ENCODE assay signal across 11 mouse cellular contexts in genomic region chr9:55543336-55543702, GRCm38 (mm10). TPM values are rescaled to one million over a fixed set of nuclear protein-coding genes. Genes with fewer than 3 reads are reported as not detected.
DNase-seq lines count a peak whose midpoint lies in the region; ATAC-seq and TF ChIP-seq lines count a peak whose summit lies in the region.
"Had no signal": no experiment of that assay in that cellular context is flagged by ENCODE, and none has a peak within 500 bp of the region (broad histone marks: within the 10 kb centered on the region; RNA-seq: fewer than 3 reads in every experiment).

No protein-coding gene starts in this region.

- ATAC-seq in hindbrain, postnatal 0 days: no peak
- ATAC-seq in intestine, embryonic 16.5 days: no peak
- ATAC-seq in stomach, postnatal 0 days (ENCODE audit: low FRiP score, low TSS enrichment): no peak

- no peak for TF ChIP-seq POLR2A in thymus, adult 2 months (IDR thresholded peaks at IDR 0.05; ENCODE audit: control insufficient read depth, extremely low read depth, insufficient read depth, low read length, poor library complexity)

- H3K27ac ChIP-seq in hindbrain, embryonic 10.5 days: no peak overlapping the region
- H3K27ac ChIP-seq in hindbrain, postnatal 0 days: no peak overlapping the region
- H3K27ac ChIP-seq in thymus, adult 2 months (ENCODE audit: control insufficient read depth, insufficient read depth, low read length): no peak overlapping the region
- H3K27ac ChIP-seq in intestine, embryonic 16.5 days (ENCODE audit: low read length): no peak overlapping the region
- H3K27ac ChIP-seq in stomach, postnatal 0 days (replicated peaks): no peak overlapping the region

- peaks cover 74% of the 10 kb centered on the region for H3K4me1 ChIP-seq in hindbrain, embryonic 10.5 days (replicated peaks)
- H3K4me1 ChIP-seq in hindbrain, postnatal 0 days (ENCODE audit: insufficient read depth, low read length): no peaks in the 10 kb centered on the region; the same call in 1 of the 2 replicates
- peaks cover 21% of the 10 kb centered on the region for H3K4me1 ChIP-seq in thymus, adult 2 months (replicated peaks; ENCODE audit: control insufficient read depth, insufficient read depth, low read length)
- H3K4me1 ChIP-seq in intestine, embryonic 16.5 days (ENCODE audit: control insufficient read depth, insufficient read depth, low read length): peaks cover 32% of the 10 kb centered on the region
- peaks cover 3% of the 10 kb centered on the region; the same call in 1 of the 2 replicates for H3K4me1 ChIP-seq in stomach, postnatal 0 days (replicated peaks; ENCODE audit: control insufficient read depth, insufficient read depth)

- peaks cover 100% of the 10 kb centered on the region for H3K27me3 ChIP-seq in hindbrain, embryonic 10.5 days (ENCODE audit: insufficient read depth, poor library complexity, severe bottlenecking)
- H3K27me3 ChIP-seq in hindbrain, postnatal 0 days (ENCODE audit: insufficient read depth, low read length): peaks cover 67% of the 10 kb centered on the region
- peaks cover 64% of the 10 kb centered on the region for H3K27me3 ChIP-seq in thymus, adult 2 months (ENCODE audit: control insufficient read depth, insufficient read depth, low read length)
- H3K27me3 ChIP-seq in intestine, embryonic 16.5 days (replicated peaks; ENCODE audit: control insufficient read depth, insufficient read depth, low read length): peaks cover 51% of the 10 kb centered on the region
- H3K27me3 ChIP-seq in stomach, postnatal 0 days (ENCODE audit: control insufficient read depth, insufficient read depth, low read length): peaks cover 3% of the 10 kb centered on the region; the same call in 1 of the 2 replicates

- H3K4me2 ChIP-seq in hindbrain, postnatal 0 days (ENCODE audit: low read depth, low read length): no peak overlapping the region
- H3K4me2 ChIP-seq in intestine, embryonic 16.5 days (ENCODE audit: low read depth, low read length): peak overlapping the region; percentile 77
- peak overlapping the region; percentile 74 for H3K4me2 ChIP-seq in stomach, postnatal 0 days (replicated peaks; ENCODE audit: low read depth)

- TF ChIP-seq CTCF in hindbrain, postnatal 0 days (IDR thresholded peaks at IDR 0.05; ENCODE audit: low read depth): no peak
- no peak for TF ChIP-seq CTCF in thymus, adult 2 months (IDR thresholded peaks at IDR 0.05; ENCODE audit: borderline replicate concordance, control insufficient read depth, extremely low read depth, insufficient read depth, low read length, poor library complexity)
- TF ChIP-seq CTCF in stomach, postnatal 0 days (IDR thresholded peaks at IDR 0.05; ENCODE audit: low read depth): no peak

- no peaks in the 10 kb centered on the region for H3K9me3 ChIP-seq in hindbrain, embryonic 10.5 days
- H3K9me3 ChIP-seq in hindbrain, postnatal 0 days (ENCODE audit: low read length): no peaks in the 10 kb centered on the region
- H3K9me3 ChIP-seq in intestine, embryonic 16.5 days (ENCODE audit: control insufficient read depth, low read length): peaks cover 4% of the 10 kb centered on the region; the same call in 1 of the 2 replicates
- no peaks in the 10 kb centered on the region for H3K9me3 ChIP-seq in stomach, postnatal 0 days (ENCODE audit: control insufficient read depth, low read length)

- DNase-seq in hindbrain, embryonic 10.5 days (ENCODE audit: low spot score): no peak
- no peak for DNase-seq in hindbrain, postnatal 0 days (ENCODE audit: low spot score)
- DNase-seq in thymus, postnatal 0 days (ENCODE audit: low spot score): peak; percentile 9
- DNase-seq in thymus, adult 2 months: no peak
- no peak for DNase-seq in stomach, postnatal 0 days (ENCODE audit: low spot score)
- no peak for DNase-seq in lung, postnatal 36 days
- DNase-seq in right cerebral cortex, postnatal 36 days (ENCODE audit: low spot score in 2 of 2): no peak
- DNase-seq: gastrocnemius, postnatal 14 days had no signal

- H3K4me3 ChIP-seq in hindbrain, embryonic 10.5 days: peak overlapping the region; percentile 54
- no peak overlapping the region for H3K4me3 ChIP-seq in hindbrain, postnatal 0 days (ENCODE audit: low read length)
- H3K4me3 ChIP-seq in thymus, adult 2 months (ENCODE audit: control insufficient read depth, insufficient read depth, low read length): no peak overlapping the region
- H3K4me3 ChIP-seq in intestine, embryonic 16.5 days (ENCODE audit: low read length): peak overlapping the region; percentile 51
- peak overlapping the region; percentile 27; the same call in 1 of the 2 replicates for H3K4me3 ChIP-seq in stomach, postnatal 0 days (ENCODE audit: low read depth, low read length)

- no peak overlapping the region for H3K9ac ChIP-seq in hindbrain, postnatal 0 days (replicated peaks; ENCODE audit: low read length)
- H3K9ac ChIP-seq in intestine, embryonic 16.5 days (ENCODE audit: low read depth, low read length): peak overlapping the region; percentile 37; the same call in 1 of the 2 replicates
- H3K9ac ChIP-seq in stomach, postnatal 0 days (ENCODE audit: low read length): peak overlapping the region; percentile 18; the same call in 1 of the 2 replicates
- H3K9ac ChIP-seq: lung, embryonic 14.5 days had no signal

- no peaks in the 10 kb centered on the region for H3K36me3 ChIP-seq in hindbrain, embryonic 10.5 days
- H3K36me3 ChIP-seq in hindbrain, postnatal 0 days (ENCODE audit: insufficient read depth, low read length): no peaks in the 10 kb centered on the region
- no peaks in the 10 kb centered on the region for H3K36me3 ChIP-seq in thymus, adult 2 months (ENCODE audit: control insufficient read depth, insufficient read depth, low read length)
- no peaks in the 10 kb centered on the region for H3K36me3 ChIP-seq in intestine, embryonic 16.5 days (ENCODE audit: control insufficient read depth, insufficient read depth, low read length)
- H3K36me3 ChIP-seq in stomach, postnatal 0 days (ENCODE audit: control insufficient read depth, insufficient read depth, low read length): no peaks in the 10 kb centered on the region

- TF ChIP-seq EP300 in stomach, postnatal 0 days (optimal IDR thresholded peaks at IDR 0.05): no peak

- 2% methylated on average over 8 of the region's 8 CpGs for WGBS in hindbrain, embryonic 10.5 days
- 11% methylated on average over 8 of the region's 8 CpGs for whole genome bisulfite sequencing in hindbrain, postnatal 0 days
- WGBS in thymus, adult 2 months: 23% methylated on average over 8 of the region's 8 CpGs
- 33% methylated on average over 8 of the region's 8 CpGs for WGBS in intestine, embryonic 16.5 days
- 42% methylated on average over 8 of the region's 8 CpGs for WGBS in stomach, postnatal 0 days

RNA-seq across cellular contexts. Expression of gene Isl2, which starts 4.8 kb away (rescaled TPM):
- 15.7 and 19.1 TPM in 2 replicates for polyA plus RNA-seq in hindbrain, embryonic 10.5 days (2016; fragmentation: Nextera tagmentation; extraction: Ambion mirVana)
- 1.2 and 1.6 TPM in 2 replicates for total RNA-seq in hindbrain, postnatal 0 days (2014; rRNA removed)
- 0.53 and 0.95 TPM in 2 replicates for polyA plus RNA-seq in hindbrain, postnatal 0 days (2015; fragmentation: Nextera tagmentation; extraction: Ambion mirVana)
- 2.0 TPM in 2 replicates for polyA plus RNA-seq in thymus, postnatal 0 days (2015; fragmentation: Nextera tagmentation; extraction: Ambion mirVana)
- polyA plus RNA-seq in thymus, adult 2 months (2012; rRNA removed): 3.8 and 4.5 TPM in 2 replicates
- polyA plus RNA-seq in intestine, embryonic 16.5 days (2015; fragmentation: Nextera tagmentation; extraction: Ambion mirVana): 2.6 and 2.8 TPM in 2 replicates
- polyA plus RNA-seq in stomach, postnatal 0 days (2015; fragmentation: Nextera tagmentation; extraction: Ambion mirVana): 1.8 and 2.5 TPM in 2 replicates
- total RNA-seq: gastrocnemius, postnatal 14 days; left cerebral cortex, adult 18-20 months had no signal
- polyA plus RNA-seq: lung, embryonic 14.5 days had no signal

RNA-seq across cellular contexts. Expression of gene Etfa, which starts 31.3 kb away (rescaled TPM):
- 122 and 135 TPM in 2 replicates for polyA plus RNA-seq in hindbrain, embryonic 10.5 days (2016; fragmentation: Nextera tagmentation; extraction: Ambion mirVana)
- 12.5 and 17.6 TPM in 2 replicates for total RNA-seq in hindbrain, postnatal 0 days (2014; rRNA removed)
- polyA plus RNA-seq in hindbrain, postnatal 0 days (2015; fragmentation: Nextera tagmentation; extraction: Ambion mirVana): 127 and 145 TPM in 2 replicates
- polyA plus RNA-seq in thymus, postnatal 0 days (2015; fragmentation: Nextera tagmentation; extraction: Ambion mirVana): 253 and 257 TPM in 2 replicates
- 41.9 and 45.3 TPM in 2 replicates for polyA plus RNA-seq in thymus, adult 2 months (2012; rRNA removed)
- 347 and 353 TPM in 2 replicates for polyA plus RNA-seq in intestine, embryonic 16.5 days (2015; fragmentation: Nextera tagmentation; extraction: Ambion mirVana)
- 326 and 337 TPM in 2 replicates for polyA plus RNA-seq in stomach, postnatal 0 days (2015; fragmentation: Nextera tagmentation; extraction: Ambion mirVana)

Comparison
In these comparisons a context has a peak if more than half of its experiments do, and no peak if none do; other contexts are left out.
1. H3K4me3 ChIP-seq: peak in hindbrain, embryonic 10.5 days (single experiment), intestine, embryonic 16.5 days (single experiment) and stomach, postnatal 0 days (single experiment); none in hindbrain, postnatal 0 days (single experiment) and thymus, adult 2 months (single experiment).